Mouse (Mus musculus) hindbrain, embryonic 14.5 days (tissue): ENCODE measurements around the gene Son. TPM values are rescaled to one million over a fixed set of nuclear protein-coding genes. Genes with fewer than 3 reads are reported as not detected.
"Not testable (repeated sequence)": the region's sequence is repeated elsewhere in the genome, so short reads cannot be mapped to it uniquely, and the experiment has no call there.

Source experiments
- ATAC-seq: fragments of 200-750 bp; cut with Nextera tagmentation; 2 replicates; pipeline ENCODE4 v1.8.0; 2017; ENCODE audit warnings: moderate number of reproducible peaks, mild to moderate bottlenecking, moderate TSS enrichment, moderate library complexity; ENCODE audit not compliant: low FRiP score
- DNase-seq: peaks from one replicate; pipeline ENCODE4 v3.0.0-alpha.2; 2015; ENCODE audit warnings: low spot score
- H3K27ac ChIP-seq: fragments of 300-500 bp; sonication (generic); 2 replicates; pipeline ENCODE4 v1.5.1; 2014; ENCODE audit warnings: mild to moderate bottlenecking, moderate library complexity
- H3K27me3 ChIP-seq: fragments of 300-500 bp; sonication (generic); 2 replicates; pipeline ENCODE4 v1.6.1; 2014; ENCODE audit warnings: mild to moderate bottlenecking, low read length, mixed read lengths; ENCODE audit not compliant: control insufficient read depth, insufficient read depth
- H3K36me3 ChIP-seq: fragments of 300-500 bp; sonication (generic); replicated peaks from 2 replicates; pipeline ENCODE4 v1.6.1; 2014; ENCODE audit not compliant: control insufficient read depth, insufficient read depth
- H3K4me1 ChIP-seq: fragments of 300-500 bp; sonication (generic); replicated peaks from 2 replicates; pipeline ENCODE4 v1.6.1; 2014; ENCODE audit warnings: antibody characterized with exemption, low read length, mixed read lengths; ENCODE audit not compliant: control insufficient read depth, insufficient read depth
- H3K4me2 ChIP-seq: fragments of 300-500 bp; sonication (generic); replicated peaks from 2 replicates; pipeline ENCODE4 v1.6.1; 2014; ENCODE audit warnings: mild to moderate bottlenecking, moderate library complexity
- H3K4me3 ChIP-seq: fragments of 300-500 bp; sonication (generic); replicated peaks from 2 replicates; pipeline ENCODE4 v1.5.1; 2014; ENCODE audit warnings: mild to moderate bottlenecking, low read length
- H3K9ac ChIP-seq: fragments of 300-500 bp; sonication (generic); 2 replicates; pipeline ENCODE4 v1.6.1; 2014
- H3K9me3 ChIP-seq: fragments of 300-500 bp; sonication (generic); 2 replicates; pipeline ENCODE4 v1.6.1; 2016; ENCODE audit warnings: low read length; ENCODE audit not compliant: control insufficient read depth
- WGBS: fragments of 180-500 bp; shearing (Covaris S2); extraction: QIAGEN DNeasy Blood & Tissue Kit; methylation state at CpG from one replicate; pipeline ENCODE4 v1.1.7; 2014; 5-methylcytosine and 5-hydroxymethylcytosine counted together
- polyA plus RNA-seq: library from polyadenylated mRNA; unstranded; fragments of >200 nt; fragmentation: Nextera tagmentation; extraction: Ambion mirVana; gene quantifications from 2 replicates; pipeline ENCODE4 v1.2.1, GENCODE M21; 2014

Gene Son
- polyA plus RNA-seq, 1 experiment from 2014 or later: 146 TPM

DNA sequence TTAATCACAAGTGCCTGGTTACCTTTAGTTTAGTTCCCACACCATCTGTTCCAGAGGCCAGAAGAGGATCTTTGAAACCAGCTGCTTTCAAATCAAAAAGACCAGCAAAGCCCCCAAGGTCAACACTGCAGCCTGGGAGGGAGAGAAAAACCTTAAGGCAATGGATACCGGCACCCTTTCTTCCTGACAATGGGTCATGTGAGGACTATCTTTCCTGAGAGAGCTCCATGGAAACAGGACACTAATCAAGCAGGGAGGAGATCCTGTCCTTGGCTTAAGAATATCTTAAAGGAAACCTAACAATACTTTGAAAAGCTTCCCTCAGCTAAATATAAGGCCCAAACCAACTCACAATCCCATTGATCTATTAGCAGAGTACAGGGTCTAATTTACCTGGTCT is 16.7 kb upstream of the Son start:
- Histone ChIP-seq H3K27ac (no peak overlapping the region), H3K36me3 (peaks cover 88% of the 10 kb centered on the region), H3K4me1 (no peaks in the 10 kb centered on the region), H3K4me3 (no peak overlapping the region), H3K4me2 (no peak overlapping the region), H3K9ac (no peak overlapping the region), H3K9me3 (no peaks in the 10 kb centered on the region), H3K27me3 (no peaks in the 10 kb centered on the region)
- ATAC-seq (no peak), DNase-seq (no peak)
- WGBS: 54% methylated on average over 1 of the region's 1 CpGs

- Histone ChIP-seq H3K4me2 (no peak overlapping the region), H3K36me3 (peaks cover 89% of the 10 kb centered on the region), H3K27ac (no peak overlapping the region), H3K4me1 (no peaks in the 10 kb centered on the region), H3K4me3 (no peak overlapping the region), H3K9ac (no peak overlapping the region), H3K27me3 (no peaks in the 10 kb centered on the region), H3K9me3 (no peaks in the 10 kb centered on the region)
- 80% methylated on average over 5 of the region's 5 CpGs for WGBS
- no peak for DNase-seq
- ATAC-seq: no peak
Observed at GRCm38 (mm10) chr16:91632439-91632838, 14.9 kb upstream of the Son start.

DNA sequence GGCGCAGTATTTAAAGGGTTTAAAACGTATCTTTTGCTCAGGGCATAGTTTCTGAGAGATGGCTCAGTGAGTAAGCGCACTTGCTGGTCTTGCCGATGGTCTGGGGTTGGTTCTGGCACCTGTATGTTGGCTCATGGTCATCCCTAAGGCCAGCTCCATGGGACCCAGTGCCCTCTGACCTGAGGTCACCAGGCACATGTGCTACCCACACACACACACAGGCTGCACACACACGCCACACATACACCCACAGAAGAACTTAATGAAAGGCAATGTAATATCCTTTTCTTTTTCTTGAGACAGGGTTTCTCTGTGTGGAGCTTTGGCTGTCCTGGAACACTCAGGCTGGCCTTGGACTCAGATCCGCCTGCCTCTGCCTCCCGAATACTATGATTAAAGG is 14.4 kb upstream of the Son start:
- H3K27me3 ChIP-seq: no peaks in the 10 kb centered on the region
- H3K9ac ChIP-seq: no peak overlapping the region
- 95% methylated on average over 7 of the region's 7 CpGs for WGBS
- H3K27ac ChIP-seq: no peak overlapping the region
- no peak for ATAC-seq
- H3K4me1 ChIP-seq: no peaks in the 10 kb centered on the region
- H3K4me2 ChIP-seq: no peak overlapping the region
- no peak for DNase-seq
- H3K36me3 ChIP-seq: peaks cover 90% of the 10 kb centered on the region
- no peak overlapping the region for H3K4me3 ChIP-seq
- no peaks in the 10 kb centered on the region for H3K9me3 ChIP-seq

- Histone ChIP-seq H3K9ac (no peak overlapping the region), H3K4me2 (no peak overlapping the region), H3K36me3 (peaks cover 90% of the 10 kb centered on the region), H3K27me3 (no peaks in the 10 kb centered on the region), H3K4me3 (no peak overlapping the region), H3K4me1 (no peaks in the 10 kb centered on the region), H3K9me3 (no peaks in the 10 kb centered on the region), H3K27ac (no peak overlapping the region)
- ATAC-seq: no peak
- DNase-seq: no peak
- WGBS: 93% methylated on average over 12 of the region's 12 CpGs
Observed at GRCm38 (mm10) chr16:91633641-91634040, 13.7 kb upstream of the Son start.

- no peak overlapping the region for H3K4me3 ChIP-seq
- peaks cover 90% of the 10 kb centered on the region for H3K36me3 ChIP-seq
- no peak for DNase-seq
- no peak for ATAC-seq
- no peak overlapping the region for H3K4me2 ChIP-seq
- no peak overlapping the region for H3K27ac ChIP-seq
- H3K9me3 ChIP-seq: no peaks in the 10 kb centered on the region
- no peaks in the 10 kb centered on the region for H3K4me1 ChIP-seq
- WGBS: 92% methylated on average over 5 of the region's 5 CpGs
- H3K27me3 ChIP-seq: no peaks in the 10 kb centered on the region
- no peak overlapping the region for H3K9ac ChIP-seq
Observed at GRCm38 (mm10) chr16:91639161-91639560, 8.1 kb upstream of the Son start.

GRCm38 (mm10) chr16:91639636-91640035 is 7.7 kb upstream of the Son start:
- H3K9me3 ChIP-seq: no peaks in the 10 kb centered on the region
- H3K36me3 ChIP-seq: peaks cover 87% of the 10 kb centered on the region
- H3K27me3 ChIP-seq: no peaks in the 10 kb centered on the region
- H3K4me1 ChIP-seq: no peaks in the 10 kb centered on the region
- no peak overlapping the region for H3K9ac ChIP-seq
- DNase-seq (no peak), ATAC-seq (no peak)
- H3K4me3 ChIP-seq: no peak overlapping the region
- no peak overlapping the region for H3K4me2 ChIP-seq
- no peak overlapping the region for H3K27ac ChIP-seq
- 98% methylated on average over 2 of the region's 2 CpGs for WGBS

GRCm38 (mm10) chr16:91640171-91640570 is 7.1 kb upstream of the Son start:
- H3K4me1 ChIP-seq: no peaks in the 10 kb centered on the region
- WGBS: 96% methylated on average over 8 of the region's 8 CpGs
- H3K9me3 ChIP-seq: no peaks in the 10 kb centered on the region
- H3K27ac ChIP-seq: no peak overlapping the region
- H3K27me3 ChIP-seq: no peaks in the 10 kb centered on the region
- H3K4me2 ChIP-seq: no peak overlapping the region
- DNase-seq (no peak), ATAC-seq (no peak)
- peaks cover 82% of the 10 kb centered on the region for H3K36me3 ChIP-seq
- no peak overlapping the region for H3K4me3 ChIP-seq
- H3K9ac ChIP-seq: no peak overlapping the region

- no peaks in the 10 kb centered on the region for H3K9me3 ChIP-seq
- H3K4me2 ChIP-seq: no peak overlapping the region
- H3K4me1 ChIP-seq: peaks cover 7% of the 10 kb centered on the region
- H3K27me3 ChIP-seq: no peaks in the 10 kb centered on the region
- peaks cover 35% of the 10 kb centered on the region for H3K36me3 ChIP-seq
- H3K9ac ChIP-seq: no peak overlapping the region
- no peak for DNase-seq
- H3K4me3 ChIP-seq: no peak overlapping the region
- no peak for ATAC-seq
- WGBS: 84% methylated on average over 2 of the region's 2 CpGs
- H3K27ac ChIP-seq: no peak overlapping the region
Observed at GRCm38 (mm10) chr16:91644901-91645300, 2.4 kb upstream of the Son start.

DNA sequence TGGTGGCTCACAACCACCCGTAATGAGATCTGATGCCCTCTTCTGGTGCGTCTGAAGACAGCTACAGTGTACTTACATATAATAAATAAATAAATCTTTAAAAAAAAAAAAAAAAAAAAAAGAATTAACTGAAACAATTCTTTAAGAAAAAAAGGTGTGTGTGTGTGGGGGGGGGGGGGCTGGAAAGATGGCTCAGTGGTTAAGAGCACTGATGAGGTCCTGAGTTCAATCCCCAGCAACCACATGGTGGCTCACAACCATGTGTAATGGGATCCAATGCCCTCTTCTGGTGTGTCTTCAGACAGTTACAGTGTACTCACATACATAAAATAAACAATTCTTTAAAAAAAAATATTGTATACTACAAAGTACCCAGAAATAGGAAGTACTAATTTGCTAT is 1.9 kb upstream of the Son start:
- H3K4me2 ChIP-seq, DNase-seq, H3K27ac ChIP-seq, H3K9me3 ChIP-seq, H3K4me1 ChIP-seq, H3K4me3 ChIP-seq, H3K9ac ChIP-seq, H3K27me3 ChIP-seq, ATAC-seq: not testable (repeated sequence)
- H3K36me3 ChIP-seq: peaks cover 29% of the 10 kb centered on the region
- WGBS: no CpG with 5 or more reads among the region's 2 CpGs

DNA sequence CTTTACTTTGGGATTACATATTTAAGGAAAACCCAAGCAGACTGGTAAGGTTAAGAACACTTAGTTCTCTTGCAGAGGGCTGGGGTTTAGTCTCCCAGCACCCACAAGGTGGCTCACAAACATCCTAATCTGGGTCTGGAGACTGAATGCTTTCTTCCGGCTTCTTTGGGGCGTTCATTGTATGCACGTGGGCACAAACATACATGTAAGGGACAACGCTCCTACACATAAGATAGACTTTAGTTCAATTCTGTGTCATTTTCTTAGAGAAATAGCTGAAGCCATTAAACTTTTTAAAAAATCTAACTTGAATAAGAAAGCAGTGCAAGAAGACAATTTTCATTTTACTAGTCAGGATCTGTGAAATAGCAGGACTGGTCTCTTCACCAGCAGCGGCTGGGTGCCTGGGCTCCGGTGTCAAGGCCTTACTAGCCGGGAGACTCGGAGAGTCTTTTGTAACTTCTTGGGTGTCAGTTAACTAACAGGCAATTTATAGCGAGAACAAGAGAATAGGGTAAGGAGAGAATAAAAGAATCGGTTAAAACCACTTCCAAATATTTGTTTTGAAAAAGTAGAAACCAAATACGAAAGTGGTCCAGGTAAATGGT is 1.2 kb upstream of the Son start:
- Histone ChIP-seq H3K27ac (peak overlapping the region; percentile 98), H3K36me3 (peaks cover 28% of the 10 kb centered on the region), H3K9ac (peak overlapping the region; percentile 88), H3K4me1 (peaks cover 14% of the 10 kb centered on the region), H3K4me3 (peak overlapping the region; percentile 65), H3K9me3 (no peaks in the 10 kb centered on the region), H3K27me3 (no peaks in the 10 kb centered on the region), H3K4me2 (peak overlapping the region; percentile 96)
- ATAC-seq: no peak
- WGBS: 3% methylated on average over 11 of the region's 11 CpGs
- DNase-seq: no peak
